29 mouse cellular contexts compared by ENCODE assay signal in the genomic region with DNA sequence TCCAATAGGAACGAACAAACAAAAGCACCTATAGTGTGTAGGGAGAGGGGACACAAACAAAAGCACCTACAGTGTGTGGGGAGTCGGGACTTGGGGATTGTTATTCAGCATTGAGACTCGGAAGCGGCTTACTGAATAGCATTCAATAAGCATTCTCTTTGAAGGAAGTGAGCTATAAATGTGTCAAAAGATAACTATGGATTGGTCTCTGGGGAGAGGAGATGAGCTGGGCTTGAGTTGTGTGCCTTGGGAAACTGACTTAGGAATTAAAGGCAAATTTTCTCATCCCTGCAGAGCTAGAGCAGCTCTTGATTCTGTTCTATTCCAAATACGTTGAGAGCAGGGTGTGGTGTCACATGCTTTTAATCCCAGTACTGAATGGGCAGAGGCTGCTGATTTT. TPM values are rescaled to one million over a fixed set of nuclear protein-coding genes. Genes with fewer than 3 reads are reported as not detected.
DNase-seq lines count a peak whose midpoint lies in the region; ATAC-seq and TF ChIP-seq lines count a peak whose summit lies in the region.
"Had no signal": no experiment of that assay in that cellular context is flagged by ENCODE, and none has a peak within 500 bp of the region (broad histone marks: within the 10 kb centered on the region; RNA-seq: fewer than 3 reads in every experiment).

No protein-coding gene starts in this region.

- no peaks in the 10 kb centered on the region for H3K4me1 ChIP-seq in kidney, embryonic 14.5 days (ENCODE audit: control insufficient read depth, insufficient read depth, low read length)
- no peaks in the 10 kb centered on the region for H3K4me1 ChIP-seq in kidney, embryonic 16.5 days (ENCODE audit: insufficient read depth, low read length)
- H3K4me1 ChIP-seq: forebrain, embryonic 10.5 days had no signal

- peak overlapping the region; percentile 31; the same call in 1 of the 2 replicates for H3K27ac ChIP-seq in gastrocnemius, adult 2 months
- no peak overlapping the region for H3K27ac ChIP-seq in kidney, embryonic 14.5 days (ENCODE audit: low read depth, low read length)
- H3K27ac ChIP-seq in kidney, embryonic 16.5 days (ENCODE audit: low read length): no peak overlapping the region
- H3K27ac ChIP-seq: forebrain, embryonic 10.5 days; forebrain, embryonic 12.5 days had no signal

- no peaks in the 10 kb centered on the region for H3K9me3 ChIP-seq in kidney, embryonic 14.5 days (ENCODE audit: control insufficient read depth, low read length)
- H3K9me3 ChIP-seq in kidney, embryonic 16.5 days (ENCODE audit: low read length): no peaks in the 10 kb centered on the region
- H3K9me3 ChIP-seq: embryonic facial prominence, embryonic 13.5 days; embryonic facial prominence, embryonic 15.5 days; forebrain, embryonic 10.5 days; forebrain, embryonic 12.5 days had no signal

- intact Hi-C loops in gastrocnemius, adult 2 months (cut with DNase I): no loop called here
- intact Hi-C loops in gastrocnemius, postnatal 36 days (cut with DNase I): no loop called here

- H3K4me3 ChIP-seq in gastrocnemius, adult 2 months: no peak overlapping the region
- H3K4me3 ChIP-seq in kidney, embryonic 14.5 days (ENCODE audit: low read length): no peak overlapping the region
- no peak overlapping the region for H3K4me3 ChIP-seq in kidney, embryonic 16.5 days (ENCODE audit: low read length)
- H3K4me3 ChIP-seq: embryonic facial prominence, embryonic 13.5 days; embryonic facial prominence, embryonic 15.5 days; erythroblast, embryonic 14.5 days; forebrain, embryonic 10.5 days; forebrain, embryonic 12.5 days had no signal

- no peak for TF ChIP-seq CTCF in gastrocnemius, adult 2 months (IDR thresholded peaks at IDR 0.05)

- no peak for DNase-seq in gastrocnemius, adult 2 months
- no peak for DNase-seq in gastrocnemius, postnatal 36 days
- DNase-seq in kidney, adult 11 months: peak; percentile 4
- peak; percentile 40 for DNase-seq in kidney, adult 9 months
- DNase-seq in kidney, adult 18-20 months: no peak
- peak; percentile 25 for DNase-seq in kidney, postnatal 14 days
- DNase-seq: adrenal gland, adult 8-10 months; adrenal gland, postnatal 14 days; adrenal gland, postnatal 36 days; B cell, adult 2 months; cerebellum, adult 11-12 months; cerebellum, adult 2 months; cerebellum, adult 9-11 months; cerebellum, postnatal 14 days; cerebellum, postnatal 36 days; embryo, embryonic 11 days had no signal

- ATAC-seq in kidney, embryonic 14.5 days (ENCODE audit: low FRiP score, low TSS enrichment): no peak
- ATAC-seq in kidney, embryonic 16.5 days (ENCODE audit: low FRiP score, low TSS enrichment): no peak
- ATAC-seq: activated CD4-positive, CD25-positive, alpha-beta regulatory T cell, adult 4 months; CD4-positive, CD25-positive, alpha-beta regulatory T cell, adult 4 months; forebrain, embryonic 14.5 days; Patski had no signal

- 61% methylated on average over 5 of the region's 5 CpGs for WGBS in kidney, embryonic 14.5 days
- WGBS in kidney, embryonic 16.5 days: 47% methylated on average over 5 of the region's 5 CpGs

- no peak overlapping the region for H3K4me2 ChIP-seq in kidney, embryonic 14.5 days (replicated peaks; ENCODE audit: low read depth, low read length)
- no peak overlapping the region for H3K4me2 ChIP-seq in kidney, embryonic 16.5 days (replicated peaks; ENCODE audit: low read depth, low read length)
- H3K4me2 ChIP-seq: embryonic facial prominence, embryonic 13.5 days; embryonic facial prominence, embryonic 15.5 days; forebrain, embryonic 12.5 days had no signal

- H3K36me3 ChIP-seq in kidney, embryonic 14.5 days (ENCODE audit: control insufficient read depth, insufficient read depth, low read length): no peaks in the 10 kb centered on the region
- no peaks in the 10 kb centered on the region for H3K36me3 ChIP-seq in kidney, embryonic 16.5 days (ENCODE audit: insufficient read depth, low read length)
- H3K36me3 ChIP-seq: embryonic facial prominence, embryonic 13.5 days; embryonic facial prominence, embryonic 15.5 days; forebrain, embryonic 10.5 days; forebrain, embryonic 12.5 days; G1E had no signal

- no peaks in the 10 kb centered on the region for H3K27me3 ChIP-seq in kidney, embryonic 14.5 days (ENCODE audit: control insufficient read depth, insufficient read depth, low read length)
- no peaks in the 10 kb centered on the region for H3K27me3 ChIP-seq in kidney, embryonic 16.5 days (ENCODE audit: insufficient read depth, low read length)
- H3K27me3 ChIP-seq: CH12.LX; embryonic facial prominence, embryonic 15.5 days; forebrain, embryonic 12.5 days had no signal

- no peak overlapping the region for H3K9ac ChIP-seq in kidney, embryonic 14.5 days (ENCODE audit: low read depth, low read length)
- H3K9ac ChIP-seq in kidney, embryonic 16.5 days (replicated peaks; ENCODE audit: low read length): no peak overlapping the region
- H3K9ac ChIP-seq: embryonic facial prominence, embryonic 13.5 days; embryonic facial prominence, embryonic 15.5 days; forebrain, embryonic 12.5 days had no signal

RNA-seq across cellular contexts. Expression of gene Tmem100, which starts 54.0 kb away (rescaled TPM):
- total RNA-seq in gastrocnemius, adult 2 months (2021): 10 to 100 TPM in 1 of 2 experiments, 1 to 10 TPM in 1; 7.4 to 19.2 TPM
- 10 to 100 TPM; 11.9 to 12.0 TPM for total RNA-seq in gastrocnemius, postnatal 36 days (2021)
- 20.5 and 23.3 TPM in 2 replicates for polyA plus RNA-seq in kidney, embryonic 14.5 days (2014; fragmentation: Nextera tagmentation; extraction: Ambion mirVana)
- polyA plus RNA-seq in kidney, embryonic 16.5 days (2015; fragmentation: Nextera tagmentation; extraction: Ambion mirVana): 20.8 and 23.3 TPM in 2 replicates
- polyA plus RNA-seq: activated CD4-positive, CD25-positive, alpha-beta regulatory T cell, adult 4 months; CD4-positive, CD25-positive, alpha-beta regulatory T cell, adult 4 months; erythroblast, embryonic 14.5 days; Patski had no signal

Comparison
In these comparisons a context has a peak if more than half of its experiments do, and no peak if none do; other contexts are left out.
1. DNase-seq: peak in kidney, adult 11 months (single experiment), kidney, adult 9 months (single experiment) and kidney, postnatal 14 days (single experiment); none in gastrocnemius, adult 2 months (single experiment), gastrocnemius, postnatal 36 days (0 of 2) and kidney, adult 18-20 months (single experiment).